Mouse (Mus musculus) C2C12 (cell line): ENCODE data around the gene Olfr870. TPM values are rescaled to one million over a fixed set of nuclear protein-coding genes. Genes with fewer than 3 reads are reported as not detected.

Experiments used
- H3K27me3 ChIP-seq: one replicate; pipeline ENCODE4 v1.6.1; 2011; ENCODE audit not compliant: control insufficient read depth, insufficient read depth, insufficient read length
- H3K36me3 ChIP-seq: one replicate; pipeline ENCODE4 v1.6.1; 2011; ENCODE audit not compliant: control insufficient read depth, insufficient read depth
- H3K4me3 ChIP-seq: one replicate; pipeline ENCODE4 v1.5.1; 2011; ENCODE audit warnings: mild to moderate bottlenecking, control low read depth; ENCODE audit not compliant: poor library complexity, insufficient read depth, severe bottlenecking
- H3K79me2 ChIP-seq: one replicate; pipeline ENCODE4 v1.6.1; 2011; ENCODE audit not compliant: control insufficient read depth, insufficient read depth
- H3K79me3 ChIP-seq: one replicate; pipeline ENCODE4 v1.6.1; 2011; ENCODE audit warnings: low read depth, control low read depth
- H3ac ChIP-seq: one replicate; pipeline ENCODE3; 2011; ENCODE audit warnings: low read depth; ENCODE audit not compliant: control insufficient read depth, insufficient read length
- CEBPB ChIP-seq: IDR thresholded peaks from one replicate; pipeline ENCODE4 v1.6.1; 2011; ENCODE audit warnings: low read depth, mild to moderate bottlenecking, control low read depth, moderate library complexity
- CTCF ChIP-seq: IDR thresholded peaks from one replicate; pipeline ENCODE4 v1.5.1; 2011; ENCODE audit not compliant: control insufficient read depth, insufficient read depth, insufficient read length
- FOSL1 ChIP-seq: IDR thresholded peaks from one replicate; pipeline ENCODE4 v1.8.0; 2011; ENCODE audit warnings: mild to moderate bottlenecking, low read length; ENCODE audit not compliant: poor library complexity, insufficient read depth, severe bottlenecking
- MAX ChIP-seq: IDR thresholded peaks from one replicate; pipeline ENCODE4 v1.6.1; 2011; ENCODE audit warnings: mild to moderate bottlenecking, control low read depth
- MYOD1 ChIP-seq: IDR thresholded peaks from one replicate; pipeline ENCODE4 v1.6.1; 2011; ENCODE audit warnings: low read depth; ENCODE audit not compliant: control insufficient read depth, insufficient read length
- MYOG ChIP-seq: IDR thresholded peaks from one replicate; pipeline ENCODE4 v1.6.1; 2011; ENCODE audit not compliant: control insufficient read depth, insufficient read length; ENCODE audit errors: extremely low read depth
- USF1 ChIP-seq: IDR thresholded peaks from one replicate; pipeline ENCODE4 v1.6.1; 2011; ENCODE audit warnings: low read depth, mild to moderate bottlenecking, control low read depth, moderate library complexity
- polyA plus RNA-seq: library from polyadenylated mRNA; unstranded; fragments of >200 nt; fragmentation: generic; extraction: Trizol; gene quantifications from one replicate; pipeline ENCODE4 v1.2.1, GENCODE M21; 2012; ENCODE audit warnings: missing spikeins

Gene Olfr870
- polyA plus RNA-seq, 1 experiment = not detected

DNA sequence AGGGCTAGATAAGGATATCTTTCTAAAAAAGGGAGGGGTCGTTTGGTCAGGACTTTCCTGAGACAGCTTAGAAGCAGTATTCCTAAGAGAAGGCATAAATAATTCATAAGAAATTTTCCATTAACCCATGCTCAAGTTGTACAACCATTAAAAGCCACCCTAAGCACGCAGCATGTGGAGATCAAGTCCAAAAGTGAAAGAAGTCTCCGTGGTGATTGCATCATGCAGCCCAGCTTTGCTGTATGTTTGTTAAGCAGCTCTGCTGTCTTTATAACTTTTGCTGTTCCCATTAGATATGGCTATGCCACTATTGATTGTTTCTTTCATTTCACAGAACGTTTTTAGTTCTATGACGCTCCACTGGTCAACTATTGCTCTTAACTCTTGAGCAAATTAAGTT, 5.6 kb upstream of the Olfr870 start:
- Histone ChIP-seq H3K79me2 (no peaks in the 10 kb centered on the region), H3K27me3 (no peaks in the 10 kb centered on the region), H3K36me3 (no peaks in the 10 kb centered on the region), H3K79me3 (no peaks in the 10 kb centered on the region), H3ac (no peak overlapping the region), H3K4me3 (no peak overlapping the region)
- TF ChIP-seq MAX = no peak
- no peak for TF ChIP-seq USF1
- no peak for TF ChIP-seq CEBPB
- no peak for TF ChIP-seq CTCF
- no peak for TF ChIP-seq MYOG
- no peak for TF ChIP-seq MYOD1
- TF ChIP-seq FOSL1 = no peak

DNA sequence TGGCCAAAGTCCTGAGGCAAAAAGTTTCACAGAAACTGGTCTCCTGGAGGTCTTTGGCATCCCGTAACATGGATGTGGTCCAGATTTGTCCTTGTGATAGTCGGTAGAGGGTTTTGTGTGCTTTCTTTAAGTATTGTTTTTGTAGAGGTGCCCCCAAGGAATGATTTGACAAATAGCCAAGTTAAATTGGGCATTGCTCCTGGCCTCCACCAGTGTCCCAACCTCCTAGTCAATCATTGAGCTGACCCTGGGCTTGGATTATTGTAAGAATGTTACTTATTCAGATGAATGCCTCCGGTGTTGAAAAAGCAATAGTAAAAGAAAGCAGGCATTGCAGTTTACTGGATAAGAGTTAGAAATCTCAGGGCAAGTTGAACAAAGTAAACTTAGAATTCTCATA, 24.2 kb downstream of the Olfr870 start:
- Histone ChIP-seq H3K36me3 (no peaks in the 10 kb centered on the region), H3K79me3 (no peaks in the 10 kb centered on the region), H3K4me3 (no peak overlapping the region), H3K79me2 (no peaks in the 10 kb centered on the region), H3K27me3 (no peaks in the 10 kb centered on the region), H3ac (no peak overlapping the region)
- TF ChIP-seq MYOD1 (no peak), CEBPB (no peak), MAX (no peak), USF1 (no peak), FOSL1 (no peak), MYOG (no peak), CTCF (no peak)

DNA sequence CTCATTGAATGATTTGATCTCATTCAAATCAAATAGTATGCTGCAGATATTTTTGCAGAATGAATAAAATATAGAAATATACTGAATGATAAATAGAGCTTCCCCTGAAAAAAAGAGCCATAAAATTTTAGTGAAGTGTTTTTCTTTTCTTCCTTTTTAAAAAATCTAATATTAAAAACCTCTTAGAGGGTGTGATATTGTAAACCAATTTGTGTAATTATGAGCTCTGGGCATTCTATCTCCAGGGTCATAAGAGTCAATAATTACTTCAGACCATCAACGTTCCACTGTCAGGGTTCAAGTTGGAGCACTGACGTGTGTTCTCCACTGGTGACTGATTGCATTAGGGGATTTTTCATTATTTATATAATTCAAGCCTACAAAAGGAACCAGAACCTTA, 45.1 kb downstream of the Olfr870 start, which contains the start of gene Olfr869:
Olfr869 (plus strand) TSS at position 301 of the 400 bp plus-strand sequence.
- TF ChIP-seq CEBPB (no peak), CTCF (no peak), MAX (no peak), FOSL1 (no peak), USF1 (no peak), MYOG (no peak), MYOD1 (no peak)
- Histone ChIP-seq H3K36me3 (no peaks in the 10 kb centered on the region), H3ac (no peak within 1 kb of the TSS), H3K27me3 (no peaks in the 10 kb centered on the region), H3K4me3 (no peak within 1 kb of the TSS), H3K79me2 (no peaks in the 10 kb centered on the region), H3K79me3 (no peaks in the 10 kb centered on the region)

Other genes with a start within 250 kb of the Olfr870 start
- gene Olfr866, start 146.0 kb downstream of the Olfr870 start, polyA plus RNA-seq = not detected
- not detected for gene Olfr867, start 116.5 kb downstream of the Olfr870 start, polyA plus RNA-seq
- gene Olfr868, start 75.4 kb downstream of the Olfr870 start, polyA plus RNA-seq = not detected
- not detected for gene Olfr869, start 45.0 kb downstream of the Olfr870 start, polyA plus RNA-seq
- gene Olfr871, start 38.1 kb upstream of the Olfr870 start, polyA plus RNA-seq = not detected
- not detected for gene Olfr872, start 63.1 kb upstream of the Olfr870 start, polyA plus RNA-seq
- not detected for gene Olfr39, start 108.3 kb upstream of the Olfr870 start, polyA plus RNA-seq
- gene Olfr873, start 124.5 kb upstream of the Olfr870 start, polyA plus RNA-seq = not detected
- not detected for gene Olfr18, start 162.0 kb upstream of the Olfr870 start, polyA plus RNA-seq
- 17.5 TPM for gene Zfp560, start 211.1 kb upstream of the Olfr870 start, polyA plus RNA-seq